Mouse (Mus musculus) ES-Bruce4 (cell line): Measurements from ENCODE around the gene Gab3.

ENCODE experiments used
- CTCF ChIP-seq: IDR thresholded peaks from one replicate; pipeline ENCODE4 v1.8.1; 2011; ENCODE audit warnings: low read depth, low read length
- POLR2A ChIP-seq: IDR thresholded peaks from one replicate; pipeline ENCODE4 v1.8.1; 2011; ENCODE audit warnings: low read length; ENCODE audit not compliant: insufficient read depth

DNA sequence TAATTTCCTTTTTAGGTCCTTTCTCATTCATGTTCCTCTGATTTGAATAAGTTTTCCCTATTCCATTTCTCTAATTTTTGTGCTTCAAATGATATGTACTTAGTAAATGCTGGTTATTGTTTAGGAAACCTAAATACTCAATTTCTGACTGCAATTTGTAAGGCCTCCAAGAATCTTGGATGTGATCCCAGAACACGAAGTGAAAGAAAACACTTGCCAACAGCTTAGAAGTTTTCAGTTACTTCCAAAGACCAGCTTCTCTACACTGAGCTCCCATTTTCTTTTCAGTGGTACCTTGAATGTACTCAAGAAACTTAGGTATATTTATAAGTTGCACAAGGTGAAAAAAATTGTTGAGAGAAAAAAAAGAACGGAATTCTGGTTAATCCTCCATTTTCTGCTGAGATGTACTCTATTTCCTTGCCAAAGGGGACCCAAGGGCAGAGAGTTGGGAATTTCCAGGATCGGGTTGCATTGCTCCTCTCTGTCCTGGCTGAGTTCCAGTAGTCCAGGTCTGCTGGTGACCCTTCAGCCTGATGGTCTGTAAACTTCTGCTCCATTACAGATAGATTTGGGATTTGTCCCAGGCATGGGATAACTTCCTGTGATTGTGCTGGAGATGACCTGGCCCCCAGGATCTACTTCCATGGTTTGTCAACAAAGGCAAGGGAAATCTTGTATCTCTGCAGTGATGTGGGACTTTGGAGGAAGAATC, 38.2 kb downstream of the Gab3 start:
- TF ChIP-seq CTCF (no peak), POLR2A (no peak)
